Mouse (Mus musculus): ENCODE results near the gene Mki67. TPM values are rescaled to one million over a fixed set of nuclear protein-coding genes. Genes with fewer than 3 reads are reported as not detected.
"Not testable (repeated sequence)": the region's sequence is repeated elsewhere in the genome, so short reads cannot be mapped to it uniquely, and the experiment has no call there.

Mki67 gene
- polyA plus RNA-seq, 1 experiment from 2014 or later: 18.8 TPM

GRCm38 (mm10) chr7:135694796-135695195, 21.4 kb downstream of the Mki67 start:
- Histone ChIP-seq H3K4me1 (replicated peaks) (no peaks in the 10 kb centered on the region), H3K4me2 (replicated peaks) (no peak overlapping the region), H3K27me3 (no peaks in the 10 kb centered on the region), H3K9me3 (no peaks in the 10 kb centered on the region), H3K4me3 (replicated peaks) (no peak overlapping the region), H3K36me3 (peaks cover 71% of the 10 kb centered on the region), H3K27ac (no peak overlapping the region), H3K9ac (replicated peaks) (no peak overlapping the region)
- no peak for ATAC-seq
- 93% methylated on average over 5 of the region's 5 CpGs for WGBS

DNA sequence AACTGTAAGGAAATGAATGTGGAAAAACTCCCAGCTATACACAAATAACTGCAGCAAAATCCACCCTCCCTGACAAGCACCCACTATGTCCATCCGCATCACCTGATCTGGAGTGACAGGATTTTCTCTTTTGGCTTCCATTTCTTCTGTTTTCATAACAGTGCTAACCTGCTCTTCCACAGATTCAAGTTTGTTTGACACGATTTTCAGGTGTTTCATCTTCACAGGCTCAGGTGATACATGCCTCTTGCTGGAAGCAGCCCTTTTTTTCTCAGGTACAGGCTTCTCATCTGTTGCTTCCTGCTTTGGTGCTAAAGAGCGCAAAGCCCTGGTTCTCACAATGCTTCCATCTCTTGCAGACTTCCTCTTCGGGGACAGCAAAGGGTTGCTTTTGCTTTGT, 22.0 kb downstream of the Mki67 start:
- peaks cover 69% of the 10 kb centered on the region for H3K36me3 ChIP-seq
- 93% methylated on average over 4 of the region's 4 CpGs for WGBS
- no peaks in the 10 kb centered on the region for H3K9me3 ChIP-seq
- no peaks in the 10 kb centered on the region for H3K4me1 ChIP-seq (replicated peaks)
- H3K9ac ChIP-seq (replicated peaks): no peak overlapping the region
- H3K4me2 ChIP-seq (replicated peaks): no peak overlapping the region
- ATAC-seq: no peak
- H3K27ac ChIP-seq: no peak overlapping the region
- no peaks in the 10 kb centered on the region for H3K27me3 ChIP-seq
- no peak overlapping the region for H3K4me3 ChIP-seq (replicated peaks)

DNA sequence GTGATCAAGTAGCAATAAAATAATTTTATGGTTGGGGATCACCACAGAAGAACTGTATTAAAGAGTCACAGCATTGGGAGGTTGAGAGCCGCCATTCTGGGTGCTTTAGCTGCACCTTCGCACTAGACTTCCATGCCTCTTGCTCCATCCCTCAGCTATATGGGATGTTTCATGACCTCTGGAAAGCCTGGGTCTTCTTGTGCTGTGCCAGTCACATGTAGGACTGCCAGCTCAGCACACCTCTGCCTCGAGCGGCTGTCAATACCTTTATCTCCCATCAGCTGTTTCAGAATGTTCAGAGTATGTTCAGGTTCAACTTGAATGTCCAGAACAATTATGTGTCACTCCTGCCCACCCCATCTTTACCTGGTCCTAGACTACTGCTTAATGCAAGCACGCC, 24.2 kb downstream of the Mki67 start:
- WGBS: 97% methylated on average over 5 of the region's 5 CpGs
- peaks cover 68% of the 10 kb centered on the region for H3K36me3 ChIP-seq
- H3K27ac ChIP-seq: no peak overlapping the region
- H3K4me2 ChIP-seq (replicated peaks): no peak overlapping the region
- ATAC-seq: no peak
- H3K9ac ChIP-seq (replicated peaks): no peak overlapping the region
- H3K4me1 ChIP-seq (replicated peaks): no peaks in the 10 kb centered on the region
- H3K4me3 ChIP-seq (replicated peaks): no peak overlapping the region
- H3K27me3 ChIP-seq: no peaks in the 10 kb centered on the region
- H3K9me3 ChIP-seq: no peaks in the 10 kb centered on the region

- Histone ChIP-seq H3K27ac (no peak overlapping the region), H3K4me1 (replicated peaks) (no peaks in the 10 kb centered on the region), H3K9me3 (no peaks in the 10 kb centered on the region), H3K4me3 (replicated peaks) (no peak overlapping the region), H3K4me2 (replicated peaks) (no peak overlapping the region), H3K9ac (replicated peaks) (no peak overlapping the region), H3K27me3 (no peaks in the 10 kb centered on the region), H3K36me3 (peaks cover 59% of the 10 kb centered on the region)
- no peak for ATAC-seq
- WGBS: 94% methylated on average over 7 of the region's 7 CpGs
Measured at GRCm38 (mm10) chr7:135689396-135689795, 26.8 kb downstream of the Mki67 start.

- Histone ChIP-seq H3K4me1 (replicated peaks) (no peaks in the 10 kb centered on the region), H3K27ac (no peak overlapping the region), H3K9me3 (no peaks in the 10 kb centered on the region), H3K4me2 (replicated peaks) (no peak overlapping the region), H3K27me3 (no peaks in the 10 kb centered on the region), H3K9ac (replicated peaks) (no peak overlapping the region), H3K4me3 (replicated peaks) (no peak overlapping the region), H3K36me3 (peaks cover 32% of the 10 kb centered on the region)
- no peak for ATAC-seq
- WGBS: 86% methylated on average over 7 of the region's 7 CpGs
Measured at GRCm38 (mm10) chr7:135684938-135685337, 31.2 kb downstream of the Mki67 start.

DNA sequence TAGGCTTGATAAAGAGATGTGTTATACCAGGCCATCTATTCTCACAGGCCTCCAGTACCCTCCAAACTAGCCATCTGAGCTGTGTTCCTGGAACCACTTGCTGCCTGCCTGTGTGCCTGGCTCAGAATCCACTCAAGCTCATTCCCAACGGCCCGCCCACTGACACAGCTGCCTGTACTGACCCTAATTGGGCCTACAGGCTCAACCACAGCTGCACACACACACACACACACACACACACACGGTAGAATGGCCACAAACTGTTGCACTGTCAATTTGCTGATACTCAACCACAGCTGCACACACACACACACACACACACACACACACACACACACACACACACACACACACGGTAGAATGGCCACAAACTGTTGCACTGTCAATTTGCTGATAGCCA, 32.1 kb downstream of the Mki67 start:
- not testable (repeated sequence) for H3K4me1 ChIP-seq (replicated peaks); ATAC-seq; H3K9ac ChIP-seq (replicated peaks); H3K4me3 ChIP-seq (replicated peaks); H3K27ac ChIP-seq; H3K9me3 ChIP-seq; H3K4me2 ChIP-seq (replicated peaks); H3K27me3 ChIP-seq
- 83% methylated on average over 4 of the region's 4 CpGs for WGBS
- H3K36me3 ChIP-seq: peaks cover 27% of the 10 kb centered on the region

GRCm38 (mm10) chr7:135680334-135680733, 35.8 kb downstream of the Mki67 start:
- no peak overlapping the region for H3K27ac ChIP-seq
- no peak for ATAC-seq
- no peak overlapping the region for H3K4me3 ChIP-seq (replicated peaks)
- no peaks in the 10 kb centered on the region for H3K27me3 ChIP-seq
- no peaks in the 10 kb centered on the region for H3K9me3 ChIP-seq
- H3K4me1 ChIP-seq (replicated peaks): no peaks in the 10 kb centered on the region
- 0 out of 2 replicates have a peak, but pooled peaks cover 4% of the 10 kb centered on the region for H3K36me3 ChIP-seq
- WGBS: 67% methylated on average over 5 of the region's 5 CpGs
- H3K9ac ChIP-seq (replicated peaks): no peak overlapping the region
- H3K4me2 ChIP-seq (replicated peaks): no peak overlapping the region

- Histone ChIP-seq H3K9ac (replicated peaks) (no peak overlapping the region), H3K27ac (no peak overlapping the region), H3K4me2 (replicated peaks) (no peak overlapping the region), H3K27me3 (no peaks in the 10 kb centered on the region), H3K4me3 (replicated peaks) (no peak overlapping the region), H3K4me1 (replicated peaks) (no peaks in the 10 kb centered on the region), H3K9me3 (no peaks in the 10 kb centered on the region), H3K36me3 (no peaks in the 10 kb centered on the region)
- WGBS: 91% methylated on average over 8 of the region's 8 CpGs
- no peak for ATAC-seq
Measured at GRCm38 (mm10) chr7:135676722-135677121, 39.4 kb downstream of the Mki67 start.

- H3K9me3 ChIP-seq: no peaks in the 10 kb centered on the region
- peaks cover 4% of the 10 kb centered on the region; the same call in 1 of the 2 replicates for H3K27me3 ChIP-seq
- no peaks in the 10 kb centered on the region for H3K4me1 ChIP-seq (replicated peaks)
- no peak overlapping the region for H3K4me3 ChIP-seq (replicated peaks)
- no peak for ATAC-seq
- H3K4me2 ChIP-seq (replicated peaks): no peak overlapping the region
- 75% methylated on average over 3 of the region's 3 CpGs for WGBS
- H3K9ac ChIP-seq (replicated peaks): no peak overlapping the region
- no peaks in the 10 kb centered on the region for H3K36me3 ChIP-seq
- H3K27ac ChIP-seq: no peak overlapping the region
Measured at GRCm38 (mm10) chr7:135673576-135673975, 42.6 kb downstream of the Mki67 start.

DNA sequence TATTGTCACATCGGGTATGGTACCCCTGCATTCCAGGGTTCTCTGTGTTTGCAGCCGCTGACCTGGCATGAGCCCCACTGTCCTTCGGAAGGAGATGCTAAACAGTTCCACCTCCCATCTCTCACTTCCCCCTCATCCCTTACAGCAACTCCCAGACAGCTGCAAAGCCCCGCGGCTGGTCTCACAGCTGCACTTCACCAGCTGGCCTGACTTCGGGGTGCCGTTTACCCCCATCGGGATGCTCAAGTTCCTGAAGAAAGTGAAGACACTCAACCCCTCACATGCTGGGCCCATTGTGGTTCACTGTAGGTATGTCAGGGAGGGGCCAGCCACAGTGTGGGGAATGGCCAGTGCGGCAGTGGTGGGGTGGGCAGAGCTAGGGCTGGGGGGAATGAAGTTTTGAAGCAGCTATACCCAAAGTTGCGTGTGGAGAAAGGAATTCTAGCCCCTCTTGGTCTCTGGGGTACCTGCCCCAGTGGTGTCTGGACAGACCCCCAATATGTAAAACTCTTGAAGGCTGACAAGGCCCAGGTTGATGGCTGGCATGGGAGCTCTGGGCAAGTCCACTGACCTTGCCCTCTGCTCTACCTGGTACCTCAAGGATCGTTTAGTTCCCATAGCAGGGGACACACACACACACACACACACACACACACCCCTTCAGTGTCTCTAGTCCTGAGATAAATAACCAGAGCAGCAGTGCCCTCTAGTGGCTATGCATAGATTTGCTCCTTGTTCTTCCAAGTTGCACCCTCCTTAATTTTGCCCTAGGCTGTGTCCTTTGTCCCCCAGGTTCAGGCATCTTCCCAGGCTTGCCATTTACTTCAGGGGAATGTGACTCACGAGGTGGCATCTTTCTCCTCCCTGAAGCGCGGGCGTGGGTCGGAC, 47.1 kb downstream of the Mki67 start:
- Histone ChIP-seq H3K36me3 (no peaks in the 10 kb centered on the region), H3K4me3 (replicated peaks) (no peak overlapping the region), H3K27me3 (peaks cover 4% of the 10 kb centered on the region; the same call in 1 of the 2 replicates), H3K9me3 (no peaks in the 10 kb centered on the region), H3K4me2 (replicated peaks) (no peak overlapping the region), H3K9ac (replicated peaks) (no peak overlapping the region), H3K4me1 (replicated peaks) (peaks cover 6% of the 10 kb centered on the region; the same call in 1 of the 2 replicates), H3K27ac (no peak overlapping the region)
- 42% methylated on average over 16 of the region's 16 CpGs for WGBS
- peak; percentile 66; the same call in 1 of the 2 replicates for ATAC-seq

DNA sequence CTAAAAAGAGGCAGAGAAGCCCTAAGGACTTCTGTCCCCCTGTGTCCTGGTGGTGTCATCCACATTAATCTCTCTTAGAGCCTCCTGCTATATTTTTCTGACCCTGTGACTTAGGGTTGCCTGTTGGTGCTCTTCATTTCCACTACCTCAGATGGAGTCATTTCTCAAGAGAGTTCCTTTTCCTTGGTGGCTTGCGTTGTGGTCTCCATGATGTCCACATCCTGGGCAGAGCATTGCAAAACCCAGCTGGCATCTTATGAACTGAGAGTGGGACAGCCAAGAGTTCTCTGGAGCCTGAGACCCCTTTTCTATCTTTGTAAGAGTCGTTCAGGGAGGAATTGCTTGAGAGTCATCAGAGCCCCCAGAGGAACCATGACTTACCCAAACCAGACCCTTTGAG, 49.8 kb downstream of the Mki67 start:
- WGBS: 93% methylated on average over 2 of the region's 2 CpGs

DNA sequence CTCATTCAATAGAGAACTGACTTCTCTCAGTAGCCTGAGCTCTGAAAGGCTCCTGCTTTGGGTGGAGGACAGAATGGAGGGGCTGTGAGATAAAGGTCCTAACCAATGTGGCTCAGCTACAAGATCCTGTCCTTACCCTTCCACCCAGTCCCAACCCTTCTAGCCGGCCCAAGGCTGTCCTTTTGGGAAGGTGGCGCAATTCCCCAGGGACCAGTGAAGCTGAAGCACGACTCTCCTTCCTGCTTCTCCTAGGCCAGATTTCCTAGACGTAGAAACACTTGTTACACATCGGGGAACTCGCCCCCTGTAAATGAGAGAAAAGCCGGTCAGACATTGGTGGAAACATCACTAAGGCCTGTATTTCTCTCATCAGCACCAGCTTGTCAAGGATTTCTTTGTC, 52.0 kb downstream of the Mki67 start:
- ATAC-seq: no peak
- H3K27ac ChIP-seq: no peak overlapping the region
- no peak overlapping the region for H3K9ac ChIP-seq (replicated peaks)
- H3K4me1 ChIP-seq (replicated peaks): peaks cover 6% of the 10 kb centered on the region; the same call in 1 of the 2 replicates
- H3K4me3 ChIP-seq (replicated peaks): no peak overlapping the region
- 83% methylated on average over 7 of the region's 7 CpGs for WGBS
- H3K27me3 ChIP-seq: peaks cover 4% of the 10 kb centered on the region; the same call in 1 of the 2 replicates
- no peak overlapping the region for H3K4me2 ChIP-seq (replicated peaks)
- H3K36me3 ChIP-seq: no peaks in the 10 kb centered on the region
- no peaks in the 10 kb centered on the region for H3K9me3 ChIP-seq

More for the DNA sequence above, 49.8 kb downstream of the Mki67 start:
- peaks cover 6% of the 10 kb centered on the region; the same call in 1 of the 2 replicates for H3K4me1 ChIP-seq (replicated peaks)
- H3K36me3 ChIP-seq: no peaks in the 10 kb centered on the region
- H3K27ac ChIP-seq: no peak overlapping the region
- H3K4me2 ChIP-seq (replicated peaks): no peak overlapping the region
- ATAC-seq: no peak
- H3K9ac ChIP-seq (replicated peaks): no peak overlapping the region
- H3K4me3 ChIP-seq (replicated peaks): no peak overlapping the region
- no peaks in the 10 kb centered on the region for H3K9me3 ChIP-seq
- H3K27me3 ChIP-seq: peaks cover 4% of the 10 kb centered on the region; the same call in 1 of the 2 replicates

Data from midbrain, embryonic 13.5 days (tissue).